Mouse (Mus musculus): ENCODE measurements around the gene She.

She gene

DNA sequence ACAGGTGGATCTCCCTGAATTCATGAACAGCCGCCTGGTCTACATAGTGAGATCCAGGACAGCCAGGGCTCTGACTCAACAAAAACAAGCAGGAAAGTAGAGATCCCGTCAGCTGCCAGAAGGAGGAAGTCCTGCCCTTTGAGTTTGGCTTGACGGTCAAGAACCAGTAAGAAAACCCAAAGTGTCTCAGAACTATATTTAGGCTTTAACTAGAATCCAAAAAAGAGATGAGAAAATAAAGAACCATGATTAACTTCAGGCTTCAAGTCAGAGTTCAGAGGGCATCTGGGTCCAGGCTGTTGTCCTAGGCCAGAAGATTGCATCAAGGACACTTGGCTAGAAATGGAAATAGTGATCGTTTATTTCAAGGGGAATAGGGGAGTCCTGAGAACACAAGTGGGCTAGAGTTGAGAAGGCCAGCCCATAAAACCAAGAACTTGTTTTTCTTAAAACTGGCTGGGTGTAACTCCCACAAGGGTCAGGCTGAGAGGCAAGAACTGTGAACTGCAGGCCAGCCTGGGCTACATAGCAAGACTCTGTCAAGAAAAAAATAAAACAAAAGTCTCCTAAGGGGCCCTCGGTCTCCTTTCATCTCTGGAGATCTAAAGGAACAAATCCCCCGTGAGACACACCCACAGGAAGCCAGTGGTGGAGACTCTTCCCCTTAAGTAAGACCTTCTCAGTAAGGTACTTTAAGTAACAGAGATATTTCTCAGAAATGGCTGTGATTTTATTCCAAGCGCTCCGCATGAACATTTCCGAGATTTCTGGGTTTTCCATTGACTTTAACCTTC, 32.7 kb downstream of the She start:
- no peak for DNase-seq

DNA sequence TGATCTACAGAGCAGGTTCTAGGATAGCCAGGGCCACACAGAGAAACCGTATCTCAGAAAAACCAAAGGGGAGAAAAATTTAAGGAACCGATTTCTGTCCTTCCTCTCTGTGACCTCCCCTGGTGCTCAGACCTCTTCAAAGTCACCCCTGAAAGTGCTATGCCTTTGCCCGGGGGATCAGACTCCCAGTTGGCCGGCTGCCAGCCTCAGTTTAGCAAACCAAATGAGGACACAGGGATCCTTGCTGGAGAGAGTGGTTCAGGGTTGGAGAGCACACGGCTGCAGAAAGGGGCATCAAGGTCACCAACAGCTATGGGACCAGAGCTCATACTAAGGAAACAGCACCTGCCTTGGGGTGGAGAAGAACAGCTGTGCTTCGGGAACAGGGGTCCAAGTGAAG, 33.9 kb downstream of the She start:
- DNase-seq = no peak

DNA sequence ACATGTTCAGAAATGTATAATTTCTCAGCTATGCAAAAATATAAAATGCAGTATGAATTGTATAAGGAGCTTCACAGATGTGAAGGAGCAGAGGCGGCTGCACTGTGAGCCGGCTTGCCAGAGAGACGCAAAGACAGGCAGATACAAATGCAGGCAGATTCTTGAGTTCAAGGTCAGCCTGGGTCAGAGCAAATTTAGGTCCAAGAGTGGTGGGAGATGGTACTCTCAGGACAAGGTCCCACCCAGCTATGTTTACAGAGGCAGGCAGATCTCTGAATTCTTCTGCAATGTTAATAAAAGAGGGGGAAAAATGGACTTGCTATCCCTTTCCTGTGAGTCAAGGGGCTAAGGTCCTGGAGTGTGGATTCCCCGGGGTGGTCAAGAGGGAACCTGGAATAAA, 34.6 kb downstream of the She start:
- no peak for DNase-seq

DNA sequence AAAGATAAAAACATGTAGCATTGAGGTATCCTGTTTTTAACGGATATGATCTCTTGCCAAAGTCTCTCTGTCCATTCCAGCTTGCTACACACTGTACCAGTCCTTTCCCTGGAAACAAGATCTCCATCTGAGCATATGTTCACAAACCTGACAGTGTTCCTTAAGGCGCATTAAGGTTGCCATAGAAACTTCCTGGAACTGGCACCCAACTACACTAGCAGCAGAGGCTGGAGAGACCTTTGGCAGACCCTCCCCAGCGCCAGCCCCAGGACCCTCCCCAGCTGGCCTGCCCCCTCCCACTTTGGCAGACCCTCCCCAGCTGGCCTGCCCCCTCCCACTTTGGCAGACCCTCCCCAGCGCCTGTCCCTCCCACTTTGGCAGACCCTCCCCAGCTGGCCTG, 36.5 kb downstream of the She start:
- DNase-seq = no peak

DNA sequence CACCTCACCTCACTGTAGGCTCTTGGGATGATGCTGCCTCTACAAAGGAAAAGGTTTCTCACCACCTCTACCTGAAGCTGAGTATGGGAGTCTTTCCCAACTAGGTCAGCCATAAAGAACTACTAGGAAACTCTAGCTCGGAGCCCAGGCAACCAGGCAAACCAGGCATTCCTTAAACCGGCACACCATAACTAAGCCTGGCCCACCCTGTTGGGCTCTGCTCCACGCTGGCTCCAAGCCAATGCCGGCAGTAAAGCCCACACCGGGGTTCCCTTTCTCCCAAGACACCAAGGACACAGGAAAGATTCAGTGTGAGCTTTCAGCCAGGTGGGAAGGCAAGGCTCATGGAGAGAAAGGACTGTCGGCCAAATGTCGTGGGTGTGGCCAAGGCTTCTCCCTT, 37.2 kb downstream of the She start:
- no peak for DNase-seq

DNA sequence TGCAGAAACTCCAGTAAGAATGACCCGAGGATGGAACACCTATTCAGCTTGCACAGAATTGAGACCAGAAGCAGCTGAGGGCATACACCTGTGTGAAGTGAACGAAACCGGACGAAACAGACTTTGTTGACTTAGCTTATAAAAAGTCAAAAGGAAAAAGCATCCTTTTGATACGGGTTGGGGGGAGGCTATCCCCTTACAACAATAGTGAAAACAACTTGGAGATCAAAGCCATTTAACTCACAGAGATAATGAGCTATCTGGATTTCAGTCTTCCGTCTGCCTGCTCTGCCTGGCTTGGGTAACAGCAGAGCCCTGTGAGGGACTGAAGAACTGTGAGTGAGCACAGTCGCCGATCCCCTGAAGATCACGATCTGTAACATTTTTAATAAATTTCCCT, 37.8 kb downstream of the She start:
- DNase-seq = no peak

DNA sequence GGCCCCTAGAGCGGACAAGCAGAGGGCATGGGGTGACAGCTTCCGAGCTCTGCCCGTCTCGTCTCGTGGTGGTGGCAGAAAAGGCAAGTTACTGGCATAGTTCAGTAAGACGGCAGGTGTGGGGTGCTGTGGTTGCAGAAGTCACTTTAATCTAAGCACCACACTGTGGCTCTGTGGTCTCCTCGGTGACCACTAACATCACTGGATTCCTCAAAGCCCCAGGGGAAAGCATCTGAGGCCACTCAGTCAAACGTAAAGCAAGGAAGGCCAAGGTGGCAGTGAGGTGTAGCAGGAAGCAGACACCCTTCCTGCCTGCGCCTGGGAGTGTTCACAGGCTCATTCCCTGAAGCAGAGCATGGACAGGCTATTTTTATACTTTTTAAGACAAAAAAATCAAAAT, 38.4 kb downstream of the She start:
- no peak for DNase-seq

DNA sequence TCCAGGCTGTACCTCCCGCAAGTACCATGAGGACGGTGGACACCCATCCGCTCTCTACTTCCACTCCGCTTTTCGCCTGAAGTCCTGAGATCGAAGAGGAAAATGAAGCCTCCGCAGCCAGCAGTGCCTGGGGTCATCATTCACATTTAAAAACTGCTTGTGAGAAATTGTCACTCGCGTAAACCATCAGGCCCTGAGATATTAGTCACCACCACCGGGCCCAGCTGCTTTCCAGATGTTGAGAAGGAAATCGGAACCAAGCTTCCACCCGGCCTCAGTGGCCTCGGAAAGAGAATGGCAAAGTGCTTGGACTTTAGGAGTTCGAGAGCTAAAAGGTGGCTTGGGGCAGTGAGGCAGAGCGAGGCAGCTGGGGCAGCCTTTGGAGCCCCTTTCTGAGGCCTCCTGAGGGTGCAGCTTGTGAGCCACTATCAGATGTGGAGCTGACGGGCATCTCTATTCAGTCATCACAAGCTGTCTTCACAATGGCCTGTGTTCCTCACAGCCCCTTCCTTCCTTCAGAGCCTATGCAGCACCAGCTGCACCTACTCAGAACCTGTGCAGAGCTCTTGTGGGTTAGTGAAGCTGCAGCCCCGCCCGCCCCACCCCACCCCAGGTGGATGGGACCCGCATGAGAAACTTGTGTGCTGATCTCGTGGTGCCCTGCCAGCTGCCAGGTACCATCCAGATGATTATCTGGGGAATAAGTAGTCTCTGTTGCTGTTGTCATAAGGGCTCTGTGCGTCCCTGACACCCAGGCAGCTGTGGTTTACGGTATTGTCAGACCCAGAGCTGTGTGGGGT, 39.5 kb downstream of the She start:
- no peak for DNase-seq

DNA sequence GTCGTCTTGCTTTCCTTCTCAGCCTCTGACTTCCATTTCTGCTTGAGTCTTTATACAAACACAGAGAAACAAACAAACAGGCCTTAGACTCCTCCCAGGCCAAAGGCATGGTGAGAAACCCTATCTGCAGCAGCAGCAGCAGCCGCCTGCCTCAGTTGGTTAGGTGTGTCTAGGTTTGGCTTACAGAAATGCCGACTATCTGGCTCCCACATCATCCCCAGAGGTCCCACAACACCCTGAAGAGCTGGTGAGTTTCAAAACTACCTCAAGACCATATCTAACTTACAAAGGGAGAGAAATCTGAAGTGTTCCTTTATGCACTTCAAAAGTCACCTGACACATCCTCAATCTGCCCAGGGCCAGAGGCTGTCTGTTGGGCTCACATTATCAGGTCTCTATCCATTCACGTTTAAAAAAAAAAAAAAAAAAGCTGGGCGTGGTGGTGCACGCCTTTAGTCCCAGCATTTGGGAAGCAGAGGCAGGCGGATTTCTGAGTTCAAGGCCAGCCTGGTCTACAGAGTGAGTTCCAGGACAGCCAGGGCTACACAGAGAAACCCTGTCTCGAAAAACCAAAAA, 40.3 kb downstream of the She start:
- no peak for DNase-seq

DNA sequence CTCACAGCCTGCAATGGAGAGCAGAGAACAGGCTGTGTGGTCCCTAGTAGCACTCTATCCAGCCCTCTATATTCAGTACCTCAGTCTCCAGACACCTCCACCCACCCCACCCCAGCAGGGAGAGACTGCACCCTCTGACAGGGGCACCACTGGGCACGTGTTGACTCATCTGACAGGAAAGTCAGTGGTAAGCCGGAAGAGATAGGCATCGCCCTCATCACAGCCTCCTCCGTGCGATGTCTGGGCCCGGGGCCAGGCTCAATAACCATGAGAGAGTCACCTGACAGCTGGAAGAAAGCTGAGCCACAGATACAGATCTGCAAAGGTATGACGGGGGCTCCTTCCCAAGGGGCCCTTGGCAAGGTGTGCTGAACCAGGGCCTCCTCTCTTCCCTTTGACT, 41.0 kb downstream of the She start:
- DNase-seq = no peak

DNA sequence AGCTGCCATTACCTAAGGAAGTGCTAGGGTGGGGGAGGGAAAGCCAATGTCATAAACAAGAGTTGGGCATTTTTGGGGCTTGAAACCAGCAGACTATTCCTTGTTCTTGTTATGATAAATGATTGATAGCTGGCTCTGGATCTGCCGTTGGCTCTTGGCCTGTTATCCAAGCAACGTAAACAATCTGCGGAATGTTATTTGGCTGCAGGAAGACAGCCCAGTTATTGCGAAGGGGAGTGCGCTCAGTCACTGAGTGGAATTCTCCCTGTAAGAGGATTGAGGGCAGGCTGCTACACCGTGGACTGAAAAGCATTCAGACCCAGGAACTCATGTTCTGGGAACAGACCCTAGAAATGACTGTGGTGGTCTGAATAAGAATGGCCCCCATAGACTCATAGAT, 41.5 kb downstream of the She start:
- DNase-seq = no peak

DNA sequence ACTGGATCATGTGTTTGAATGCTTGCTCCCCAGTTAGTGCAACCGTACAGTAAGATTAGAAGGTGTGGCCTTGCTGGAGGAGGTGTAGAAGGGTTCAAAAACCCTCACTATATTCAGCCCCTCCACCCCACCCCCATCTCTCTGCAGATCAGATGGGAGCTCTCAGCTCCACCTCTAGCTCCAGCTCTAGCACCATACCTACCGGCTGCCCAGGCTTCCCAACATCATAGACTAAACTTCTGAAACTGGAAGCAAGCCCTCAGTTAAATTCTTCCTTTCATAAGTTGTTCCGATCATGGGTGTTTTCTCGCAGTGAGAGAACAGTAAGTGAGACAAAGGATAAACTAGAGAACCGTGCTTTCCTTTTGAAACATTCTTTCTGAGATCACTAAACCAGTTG, 42.9 kb downstream of the She start:
- no peak for DNase-seq

DNA sequence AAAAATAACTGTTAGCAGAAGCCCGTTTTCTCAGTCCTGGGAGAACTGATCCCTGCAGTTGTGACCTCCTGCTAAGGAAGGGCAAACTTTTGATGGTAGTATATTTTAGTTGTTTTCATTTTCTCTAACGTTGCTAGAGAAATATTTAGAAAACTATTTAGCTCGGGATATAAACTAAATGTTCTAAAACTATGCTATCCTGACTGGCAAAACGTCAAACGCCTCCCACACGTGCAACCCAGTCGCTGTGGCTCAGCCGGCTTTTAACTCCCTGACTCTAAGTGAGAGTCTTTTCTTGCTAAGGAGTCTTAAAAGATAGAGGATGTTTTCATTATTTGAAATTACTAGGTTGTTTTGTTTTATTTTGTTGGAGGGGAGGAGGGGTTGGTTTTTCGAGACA, 43.9 kb downstream of the She start:
- DNase-seq = no peak

DNA sequence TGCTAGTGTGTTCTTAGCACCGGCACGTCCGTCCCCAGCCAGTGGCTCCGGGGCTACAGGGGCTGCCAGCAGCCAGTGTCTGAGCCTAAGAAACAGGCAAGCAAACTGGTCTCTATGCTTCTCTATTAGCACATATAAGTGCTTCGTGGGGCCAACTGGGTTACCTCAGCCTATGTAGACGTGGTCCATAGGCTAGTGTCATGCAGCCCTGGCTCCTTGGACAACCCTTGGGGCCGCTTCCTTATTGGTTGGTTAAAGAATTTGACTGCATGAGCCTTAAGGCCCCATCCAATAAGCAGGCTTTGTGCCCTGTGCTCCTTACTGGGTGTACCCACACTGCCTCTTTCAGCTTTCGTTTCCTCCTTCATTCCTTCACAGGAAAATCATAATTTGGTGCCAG, 44.6 kb downstream of the She start:
- no peak for DNase-seq

DNA sequence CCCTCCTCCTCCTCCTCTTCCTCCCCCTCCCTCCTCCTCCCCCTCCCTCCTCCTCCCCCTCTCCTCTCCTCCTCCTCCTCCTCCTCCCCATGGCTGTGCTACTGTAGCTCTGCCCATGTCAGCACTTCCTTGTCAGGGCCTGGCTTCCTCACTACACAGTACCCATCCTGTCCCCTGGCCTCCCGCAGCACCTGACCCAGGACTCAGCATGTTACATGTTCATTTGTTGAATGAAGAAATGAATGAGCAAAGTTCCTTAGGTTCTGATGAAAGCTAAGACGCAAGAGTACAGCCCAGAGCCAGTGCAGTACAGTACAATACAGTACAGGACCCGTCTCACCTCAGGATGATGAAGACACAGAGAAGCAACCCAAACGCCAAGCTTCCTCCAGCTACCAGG, 45.3 kb downstream of the She start:
- no peak for DNase-seq

DNA sequence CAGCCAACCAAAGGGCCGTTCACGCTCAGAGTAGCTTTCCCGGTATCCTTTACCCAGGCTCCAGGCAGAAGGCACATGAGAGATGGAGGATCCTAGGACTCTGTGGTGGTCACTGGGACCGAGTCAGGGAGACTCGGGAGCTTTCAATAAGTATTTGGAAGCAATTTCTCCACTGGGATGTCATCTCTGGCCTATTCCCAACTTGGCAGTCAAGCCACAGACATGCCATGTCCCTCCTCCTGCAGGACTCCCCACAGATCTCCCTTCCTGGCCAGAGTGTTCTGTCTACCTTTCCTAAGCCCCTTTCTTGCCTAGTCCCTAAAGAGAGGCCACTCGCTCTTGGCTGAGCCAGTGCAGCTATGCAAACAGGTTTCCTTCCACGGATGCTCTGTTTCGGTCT, 46.0 kb downstream of the She start:
- DNase-seq = peak; percentile 13

DNA sequence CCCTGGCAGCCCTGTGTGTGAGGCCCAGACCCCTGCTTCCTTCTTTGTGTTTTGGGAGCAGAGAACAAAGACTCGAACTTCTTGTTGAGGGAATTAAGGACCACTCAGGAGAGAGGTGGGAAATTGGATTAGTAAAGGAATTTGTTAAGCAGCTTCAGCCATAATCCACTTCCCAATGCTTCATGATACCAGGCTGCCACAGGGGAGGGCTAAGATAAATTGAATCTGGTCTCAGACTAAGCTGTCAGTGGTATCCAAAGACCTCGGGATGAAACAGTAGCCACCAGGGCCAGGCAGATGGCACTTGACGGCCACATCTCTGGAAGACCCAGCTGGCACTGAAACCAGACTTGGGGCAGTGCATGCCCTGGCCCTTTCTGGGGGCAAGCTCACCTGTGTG, 47.3 kb downstream of the She start:
- DNase-seq = no peak

DNA sequence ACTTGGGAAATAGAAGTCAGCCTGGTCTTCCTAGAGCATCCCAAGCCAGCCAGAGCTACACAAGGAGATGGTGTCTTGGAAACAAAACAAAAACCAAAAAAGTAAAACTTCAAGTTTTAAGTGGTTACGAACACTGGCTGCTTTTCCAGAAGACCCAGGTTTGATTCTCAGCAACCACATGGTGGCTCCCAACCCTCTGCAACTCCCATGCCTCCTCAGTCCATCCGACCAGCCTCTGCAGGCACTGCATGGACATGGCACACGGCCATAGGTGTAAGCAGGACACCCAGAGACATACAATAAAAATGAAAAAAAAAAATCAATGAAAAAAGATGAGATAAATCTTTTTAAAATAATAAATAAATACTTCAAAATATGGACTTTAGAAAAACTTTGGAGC, 48.2 kb downstream of the She start:
- DNase-seq = no peak

DNA sequence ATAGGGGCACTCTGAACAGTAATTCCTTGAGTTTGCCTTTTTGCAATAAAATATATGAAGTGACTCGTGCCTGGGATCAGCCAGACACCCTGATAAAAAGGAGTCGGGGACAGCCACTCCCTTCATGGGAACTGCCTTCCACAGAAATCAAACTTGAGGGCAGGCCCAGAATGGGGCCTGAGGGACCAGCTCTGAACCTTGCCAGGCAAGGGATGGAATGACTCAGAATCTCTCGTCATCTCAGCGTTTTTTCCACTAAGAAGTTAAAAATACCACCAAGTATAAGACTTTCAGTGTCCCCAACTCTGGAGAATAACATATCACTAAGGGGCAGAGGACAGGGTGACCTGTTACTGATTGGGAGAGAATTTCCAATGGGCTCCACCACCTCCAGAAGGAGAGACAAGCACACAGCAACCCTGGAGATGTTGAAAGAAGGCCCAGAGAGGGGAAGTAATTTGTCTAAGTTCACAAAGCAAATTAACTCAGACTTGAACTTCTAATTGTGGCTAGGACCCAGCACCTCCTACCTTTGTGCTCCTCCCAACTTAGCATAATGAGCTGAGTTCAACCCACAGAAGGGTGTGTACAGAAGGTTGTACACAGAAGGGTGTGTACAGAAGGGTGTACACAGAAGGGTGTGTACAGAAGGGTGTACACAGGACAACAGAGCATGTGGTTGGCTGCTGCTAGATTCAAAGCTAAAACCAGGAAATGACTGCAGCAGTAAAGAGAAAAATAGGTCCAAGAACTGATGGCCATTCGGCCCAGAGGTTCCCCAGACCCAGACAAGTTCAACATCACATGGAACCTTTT, 49.1 kb downstream of the She start:
- DNase-seq = no peak

DNA sequence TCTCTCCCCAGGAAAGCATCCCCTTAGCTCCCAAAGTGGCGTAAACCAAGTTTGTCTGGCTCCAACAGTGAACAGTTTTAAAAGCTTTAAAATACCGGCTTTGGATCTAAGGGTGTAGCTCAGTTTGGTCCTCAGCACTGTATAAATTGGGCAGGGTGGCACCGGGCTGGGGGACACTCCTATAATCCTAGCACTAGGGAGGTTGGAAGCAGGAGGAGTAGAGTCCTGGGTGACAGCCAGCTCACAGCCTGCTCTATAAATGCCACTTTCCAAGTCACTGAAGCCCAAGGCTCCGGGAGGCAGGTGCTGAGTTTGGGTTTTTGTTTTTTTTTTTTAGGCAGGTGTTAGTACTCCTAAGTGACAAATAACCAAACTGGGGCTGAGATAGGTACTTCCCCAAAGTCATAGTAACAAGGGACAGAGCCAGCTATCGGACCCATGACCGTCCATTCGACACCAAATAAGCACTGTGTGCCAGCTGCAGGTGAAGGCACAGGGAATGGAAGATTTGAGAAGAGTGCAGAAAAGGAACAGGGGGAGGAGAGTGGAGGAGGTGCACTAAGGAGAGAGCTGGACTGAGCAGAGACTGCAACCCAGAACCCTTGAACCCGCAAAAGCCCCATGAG, 51.5 kb downstream of the She start:
- DNase-seq = no peak

DNA sequence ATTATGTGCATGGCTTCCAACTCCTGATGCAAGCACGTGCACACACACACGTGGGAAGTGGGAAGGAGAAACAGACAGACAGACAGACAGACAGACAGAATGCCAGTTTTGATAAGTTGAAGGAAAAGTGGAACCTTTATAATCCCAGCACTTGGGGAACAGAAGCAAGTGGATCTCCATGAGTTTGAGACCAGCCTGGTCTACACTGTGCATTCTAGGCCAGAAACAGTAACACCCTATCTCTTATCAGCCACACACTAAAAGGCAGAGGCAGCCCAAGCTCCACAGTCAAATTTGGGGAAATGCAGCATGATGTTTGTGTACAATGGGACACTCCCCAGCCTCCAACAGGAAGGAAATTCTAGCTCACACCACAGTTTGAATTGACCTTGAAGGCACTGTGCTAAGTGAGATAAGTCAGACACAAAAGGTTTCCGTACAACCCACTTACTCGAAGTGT, 52.4 kb downstream of the She start:
- no peak for DNase-seq

DNA sequence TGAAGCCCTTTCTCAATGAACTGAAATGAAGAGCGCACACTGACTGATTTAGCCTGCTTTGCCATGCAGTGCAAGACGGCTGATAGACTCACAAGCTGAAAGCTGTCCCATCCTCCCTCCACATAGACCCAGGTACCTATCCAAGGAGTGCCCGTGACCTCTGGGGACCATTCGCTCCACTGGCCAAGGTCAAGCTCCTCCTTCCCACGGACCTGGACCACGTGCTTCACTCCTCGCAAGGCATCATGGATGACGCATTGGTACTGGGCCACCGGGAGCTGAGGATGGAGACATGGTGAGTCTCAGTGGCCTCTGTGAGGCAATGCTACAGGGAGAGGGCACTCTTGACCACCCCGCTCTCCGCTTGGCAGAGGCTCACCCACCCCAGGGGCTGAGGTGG, 54.6 kb downstream of the She start:
- no peak for DNase-seq
